Mouse (Mus musculus) midbrain, embryonic 15.5 days (tissue): ENCODE results near the gene Rtn4r. TPM values are rescaled to one million over a fixed set of nuclear protein-coding genes. Genes with fewer than 3 reads are reported as not detected.
A peak's percentile ranks its signal among the peaks of the same experiment; 100 is the strongest.

Experiments used
- ATAC-seq: fragments of 200-750 bp; cut with Nextera tagmentation; replicated peaks from 2 replicates; pipeline ENCODE4 v1.8.0; 2017; ENCODE audit warnings: moderate TSS enrichment
- H3K27ac ChIP-seq: fragments of 300-500 bp; sonication (generic); 2 replicates; pipeline ENCODE4 v1.5.1; 2015; ENCODE audit warnings: mild to moderate bottlenecking, inconsistent platforms
- H3K27me3 ChIP-seq: fragments of 300-500 bp; sonication (generic); replicated peaks from 2 replicates; pipeline ENCODE4 v1.6.1; 2015; ENCODE audit warnings: inconsistent platforms
- H3K36me3 ChIP-seq: fragments of 300-500 bp; sonication (generic); replicated peaks from 2 replicates; pipeline ENCODE4 v1.6.1; 2015; ENCODE audit warnings: inconsistent platforms
- H3K4me1 ChIP-seq: fragments of 300-500 bp; sonication (generic); 2 replicates; pipeline ENCODE4 v1.6.1; 2015; ENCODE audit warnings: inconsistent platforms
- H3K4me2 ChIP-seq: fragments of 300-500 bp; sonication (generic); 2 replicates; pipeline ENCODE4 v1.6.1; 2015; ENCODE audit warnings: inconsistent platforms, mild to moderate bottlenecking, moderate library complexity
- H3K4me3 ChIP-seq: fragments of 300-500 bp; sonication (generic); 2 replicates; pipeline ENCODE4 v1.5.1; 2015; ENCODE audit warnings: mild to moderate bottlenecking, inconsistent platforms
- H3K9ac ChIP-seq: fragments of 300-500 bp; sonication (generic); 2 replicates; pipeline ENCODE4 v1.6.1; 2015; ENCODE audit warnings: mild to moderate bottlenecking, inconsistent platforms
- H3K9me3 ChIP-seq: fragments of 300-500 bp; sonication (generic); 2 replicates; pipeline ENCODE4 v1.6.1; 2016; ENCODE audit warnings: inconsistent platforms
- WGBS: fragments of 180-500 bp; shearing (Covaris S2); methylation state at CpG from one replicate; pipeline ENCODE4 v1.1.7; 2015; ENCODE audit warnings: mixed read lengths; 5-methylcytosine and 5-hydroxymethylcytosine counted together
- polyA plus RNA-seq: library from polyadenylated mRNA; unstranded; fragments of >200 nt; fragmentation: Nextera tagmentation; extraction: Ambion mirVana; gene quantifications from 2 replicates; pipeline ENCODE4 v1.2.1, GENCODE M21; 2015

The Rtn4r gene
- polyA plus RNA-seq, 1 experiment from 2014 or later: 25.0 TPM

DNA sequence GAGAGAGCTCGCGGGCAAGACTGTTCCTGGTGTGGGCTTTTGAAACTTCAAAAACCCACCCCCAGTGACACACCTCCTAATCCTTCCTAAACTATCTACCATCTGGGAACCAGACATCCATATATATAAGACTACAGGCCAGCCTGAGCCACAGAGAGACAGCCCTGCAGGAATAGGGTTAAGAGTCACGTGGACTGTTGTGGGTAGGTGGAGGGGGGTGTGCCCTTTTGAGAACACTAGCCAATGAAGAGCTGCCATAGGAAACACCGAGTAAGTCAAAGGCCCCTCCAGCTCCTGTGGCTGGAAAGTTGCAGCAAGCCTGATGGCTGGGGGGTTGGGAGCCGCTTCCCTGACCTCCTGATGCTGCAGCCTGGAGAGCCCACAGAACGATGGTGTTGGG is 23.6 kb upstream of the Rtn4r start:
- WGBS: 46% methylated on average over 6 of the region's 6 CpGs
- Histone ChIP-seq H3K27me3 (no peaks in the 10 kb centered on the region), H3K9ac (no peak overlapping the region), H3K36me3 (no peaks in the 10 kb centered on the region), H3K4me3 (no peak overlapping the region), H3K4me2 (no peak overlapping the region), H3K27ac (no peak overlapping the region), H3K9me3 (no peaks in the 10 kb centered on the region), H3K4me1 (no peaks in the 10 kb centered on the region)
- no peak for ATAC-seq

DNA sequence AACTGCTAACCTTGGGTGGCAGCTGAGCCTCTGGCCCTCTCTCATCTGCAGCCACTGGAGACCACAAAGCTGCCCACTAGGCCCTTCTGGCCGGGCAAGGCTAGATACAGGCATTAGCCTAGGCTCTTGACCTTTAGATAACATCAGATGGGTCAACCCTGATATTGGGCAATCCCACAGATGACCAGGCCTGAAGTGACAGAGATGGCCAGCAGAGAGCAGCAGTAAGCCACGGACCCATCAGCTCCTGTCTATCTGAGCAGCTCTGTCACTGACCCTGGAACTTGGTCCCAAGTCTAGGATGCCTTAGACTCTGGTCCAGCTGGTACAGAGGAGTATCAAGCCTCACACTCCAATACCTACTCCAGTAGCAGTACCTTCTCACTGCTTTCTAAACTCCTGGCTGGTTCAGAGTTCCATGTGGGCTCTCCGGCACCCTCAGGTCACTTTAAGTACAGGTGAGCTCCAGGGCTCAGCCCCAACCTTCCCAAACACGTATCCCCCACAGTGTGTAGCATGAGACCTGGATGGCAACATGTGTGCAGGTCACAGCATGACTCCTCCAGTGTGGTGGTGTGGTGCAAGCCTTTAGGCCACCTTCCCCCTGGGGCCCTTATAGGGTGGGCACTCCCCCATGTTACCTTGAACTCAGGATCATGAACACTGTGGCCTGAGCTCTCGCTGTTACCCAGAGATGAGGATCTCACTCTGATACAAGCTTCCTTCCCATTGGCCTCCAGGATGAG is 19.0 kb upstream of the Rtn4r start:
- H3K36me3 ChIP-seq: no peaks in the 10 kb centered on the region
- H3K4me1 ChIP-seq: no peaks in the 10 kb centered on the region
- no peak overlapping the region for H3K4me2 ChIP-seq
- ATAC-seq: peak; percentile 74
- no peaks in the 10 kb centered on the region for H3K27me3 ChIP-seq
- 56% methylated on average over 5 of the region's 5 CpGs for WGBS
- no peak overlapping the region for H3K9ac ChIP-seq
- no peaks in the 10 kb centered on the region for H3K9me3 ChIP-seq
- H3K27ac ChIP-seq: no peak overlapping the region
- no peak overlapping the region for H3K4me3 ChIP-seq

DNA sequence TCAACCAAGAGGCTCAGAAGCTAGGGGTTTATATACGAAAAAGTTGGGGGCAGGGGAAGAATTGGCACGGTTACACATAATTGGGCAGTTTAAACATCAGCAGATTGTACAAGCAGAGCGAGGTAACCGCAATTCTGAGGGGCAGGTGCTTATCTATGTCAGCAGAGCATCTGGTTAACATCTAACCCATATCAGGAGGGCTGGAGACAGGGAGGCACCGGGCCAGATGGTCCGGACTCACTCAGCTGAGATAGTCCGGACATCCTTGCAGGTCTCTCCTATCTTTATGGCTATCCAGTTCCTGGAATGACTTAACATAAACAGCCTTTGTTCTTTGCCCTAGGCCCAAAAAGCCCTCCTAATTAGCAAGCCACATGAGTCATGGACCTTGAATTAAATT is 16.4 kb upstream of the Rtn4r start:
- no peak overlapping the region for H3K9ac ChIP-seq
- 88% methylated on average over 7 of the region's 7 CpGs for WGBS
- H3K9me3 ChIP-seq: no peaks in the 10 kb centered on the region
- H3K4me3 ChIP-seq: no peak overlapping the region
- no peak overlapping the region for H3K4me2 ChIP-seq
- H3K27ac ChIP-seq: no peak overlapping the region
- ATAC-seq: no peak
- H3K27me3 ChIP-seq: no peaks in the 10 kb centered on the region
- H3K36me3 ChIP-seq: no peaks in the 10 kb centered on the region
- H3K4me1 ChIP-seq: no peaks in the 10 kb centered on the region

DNA sequence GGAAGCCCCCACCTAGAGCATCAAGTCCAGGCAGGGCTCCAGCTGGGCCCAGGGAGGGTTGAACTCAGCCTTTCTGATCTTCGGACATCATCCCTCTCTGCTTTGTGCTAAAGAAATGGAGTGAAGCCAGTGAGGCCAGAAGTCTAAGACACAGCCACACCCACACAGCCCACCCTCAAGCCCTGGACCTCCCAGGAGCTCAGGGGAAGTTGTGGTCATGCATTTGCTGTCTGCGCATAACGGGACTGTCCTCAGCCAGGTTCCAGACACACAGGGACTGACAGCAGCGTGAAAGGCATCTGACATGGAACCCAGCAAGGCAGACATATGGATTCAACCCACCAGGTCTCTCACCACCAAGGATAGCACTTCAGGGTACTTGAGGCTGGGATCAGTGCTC is 11.0 kb upstream of the Rtn4r start:
- Histone ChIP-seq H3K9me3 (no peaks in the 10 kb centered on the region), H3K4me2 (no peak overlapping the region), H3K4me3 (no peak overlapping the region), H3K9ac (no peak overlapping the region), H3K36me3 (no peaks in the 10 kb centered on the region), H3K27me3 (no peaks in the 10 kb centered on the region), H3K27ac (no peak overlapping the region), H3K4me1 (peaks cover 4% of the 10 kb centered on the region; the same call in 1 of the 2 replicates)
- 67% methylated on average over 4 of the region's 4 CpGs for WGBS
- ATAC-seq: no peak

DNA sequence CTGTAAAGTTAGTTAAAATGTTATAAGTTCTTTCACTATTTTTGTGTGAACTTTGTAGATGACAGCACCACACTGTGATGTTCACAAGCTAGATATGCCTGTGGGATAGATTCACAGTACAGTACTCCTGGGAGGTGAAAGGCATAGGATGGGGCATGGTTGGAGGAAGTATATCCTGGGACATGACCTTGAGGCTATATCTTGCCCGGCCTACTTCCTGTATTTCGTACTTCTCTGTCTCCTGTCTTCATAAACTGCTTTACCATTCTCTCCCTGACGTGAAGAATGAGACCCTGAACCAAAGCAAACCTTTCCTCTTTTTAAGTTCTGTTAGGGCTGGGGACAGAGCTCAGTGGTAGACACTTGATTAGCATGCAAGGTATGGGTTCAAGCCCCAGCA is 9.2 kb upstream of the Rtn4r start:
- Histone ChIP-seq H3K27ac (no peak overlapping the region), H3K9ac (no peak overlapping the region), H3K4me2 (no peak overlapping the region), H3K27me3 (no peaks in the 10 kb centered on the region), H3K4me1 (peaks cover 4% of the 10 kb centered on the region; the same call in 1 of the 2 replicates), H3K36me3 (no peaks in the 10 kb centered on the region), H3K4me3 (no peak overlapping the region), H3K9me3 (no peaks in the 10 kb centered on the region)
- 76% methylated on average over 3 of the region's 3 CpGs for WGBS
- no peak for ATAC-seq

DNA sequence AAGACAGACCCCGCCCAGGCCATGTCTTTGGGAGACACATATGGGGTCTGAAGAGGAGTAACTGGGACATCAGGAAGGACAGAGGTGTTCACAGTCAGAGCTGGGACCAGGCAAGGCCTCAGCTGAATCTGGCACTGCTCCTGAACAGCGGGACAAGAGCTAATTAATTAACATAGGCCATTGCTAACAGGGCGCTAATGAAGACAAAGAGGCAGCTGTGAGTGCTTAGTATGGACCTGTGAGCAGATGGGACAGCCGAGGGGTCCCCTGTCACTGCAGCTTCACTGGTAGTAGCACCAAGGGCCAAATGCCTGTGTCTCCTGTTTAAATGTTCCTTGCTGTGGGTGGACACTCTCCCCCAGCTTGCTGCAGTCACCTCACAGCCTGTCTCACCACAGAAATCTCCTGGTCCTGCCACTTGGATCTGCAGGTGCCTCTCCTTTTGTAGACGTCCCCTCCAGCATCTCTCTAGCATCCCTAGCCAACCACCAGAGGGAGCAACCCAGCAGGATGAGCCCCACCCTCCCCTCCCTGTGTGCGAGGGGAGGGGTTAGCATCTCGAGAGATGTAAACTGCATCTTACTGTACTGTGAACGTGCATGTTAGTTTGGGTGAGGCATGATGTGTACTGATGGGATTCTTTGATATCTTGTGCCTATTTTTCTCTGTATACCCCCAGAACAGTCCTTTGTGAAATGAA is 8.3 kb upstream of the Rtn4r start:
- H3K4me2 ChIP-seq: no peak overlapping the region
- H3K27ac ChIP-seq: no peak overlapping the region
- no peaks in the 10 kb centered on the region for H3K9me3 ChIP-seq
- H3K9ac ChIP-seq: no peak overlapping the region
- ATAC-seq: peak; percentile 73
- 18% methylated on average over 8 of the region's 8 CpGs for WGBS
- H3K4me3 ChIP-seq: no peak overlapping the region
- H3K36me3 ChIP-seq: no peaks in the 10 kb centered on the region
- H3K27me3 ChIP-seq: no peaks in the 10 kb centered on the region
- H3K4me1 ChIP-seq: peaks cover 4% of the 10 kb centered on the region; the same call in 1 of the 2 replicates

DNA sequence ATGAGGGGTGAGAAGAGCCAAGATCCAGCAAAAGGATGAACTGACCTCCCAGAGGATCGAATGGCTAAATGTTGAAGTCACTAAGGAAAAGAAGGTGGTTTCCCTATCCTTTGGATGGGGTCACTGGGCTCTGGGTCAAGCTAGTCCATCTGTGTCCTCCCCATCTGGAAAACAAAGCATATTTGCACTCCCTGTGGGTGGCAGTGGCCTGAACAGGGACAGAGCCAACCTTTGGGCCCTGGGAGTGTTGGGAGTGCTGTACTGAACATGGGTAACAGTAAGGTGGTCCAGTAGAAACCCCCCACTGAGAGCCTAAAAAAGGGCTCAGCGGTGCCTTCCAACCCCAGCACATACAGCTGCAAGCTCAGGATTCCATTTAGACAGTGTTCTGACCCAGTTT is 4.7 kb upstream of the Rtn4r start:
- Histone ChIP-seq H3K4me3 (no peak overlapping the region), H3K36me3 (no peaks in the 10 kb centered on the region), H3K27me3 (peaks cover 7% of the 10 kb centered on the region; the same call in 1 of the 2 replicates), H3K9me3 (no peaks in the 10 kb centered on the region), H3K27ac (no peak overlapping the region), H3K4me2 (no peak overlapping the region), H3K4me1 (peaks cover 12% of the 10 kb centered on the region), H3K9ac (no peak overlapping the region)
- 63% methylated on average over 2 of the region's 2 CpGs for WGBS
- no peak for ATAC-seq

DNA sequence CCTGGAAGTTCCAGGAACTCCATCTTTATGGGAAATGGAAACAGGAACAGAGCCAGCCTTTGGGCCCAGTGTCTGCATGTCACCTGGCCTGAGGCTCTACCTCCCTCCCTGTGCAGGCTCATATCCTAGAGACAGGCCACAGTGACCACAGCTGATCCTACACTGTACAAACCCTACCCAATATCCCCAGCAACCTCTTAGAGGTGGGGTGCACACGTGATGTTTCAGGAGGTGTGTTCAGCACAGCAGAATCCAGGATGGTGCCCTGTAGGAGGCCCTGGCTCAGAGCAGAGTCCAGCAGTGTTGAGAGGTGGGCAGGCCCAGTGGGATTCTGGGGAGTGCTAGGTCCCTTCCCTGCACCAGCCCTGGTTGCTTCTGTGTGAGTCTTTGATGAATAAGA is 4.0 kb upstream of the Rtn4r start:
- H3K27ac ChIP-seq: no peak overlapping the region
- H3K4me1 ChIP-seq: peaks cover 17% of the 10 kb centered on the region
- ATAC-seq: no peak
- no peak overlapping the region for H3K4me3 ChIP-seq
- WGBS: 48% methylated on average over 1 of the region's 1 CpGs
- H3K4me2 ChIP-seq: no peak overlapping the region
- peaks cover 7% of the 10 kb centered on the region; the same call in 1 of the 2 replicates for H3K27me3 ChIP-seq
- no peaks in the 10 kb centered on the region for H3K9me3 ChIP-seq
- no peak overlapping the region for H3K9ac ChIP-seq
- H3K36me3 ChIP-seq: no peaks in the 10 kb centered on the region

DNA sequence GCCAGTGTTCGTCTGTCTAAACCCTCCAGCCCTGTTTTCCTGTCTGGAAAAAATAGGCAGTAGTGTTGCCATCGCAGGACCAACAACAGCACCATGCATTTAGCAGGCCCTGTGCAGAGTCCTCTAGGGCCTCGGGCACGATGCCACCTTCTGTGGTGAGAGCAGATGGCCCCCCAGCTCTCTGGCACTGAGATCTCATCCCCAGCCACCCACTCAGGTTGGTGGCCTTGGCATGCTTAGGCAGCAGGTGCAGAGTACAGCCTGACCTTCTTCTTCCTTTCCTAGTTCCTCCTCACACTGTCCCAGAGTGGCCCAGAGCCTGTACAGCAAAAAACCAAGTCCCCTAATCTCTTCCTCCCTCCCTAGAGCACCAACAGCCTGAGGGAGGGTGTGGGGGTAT is 3.4 kb upstream of the Rtn4r start:
- Histone ChIP-seq H3K9me3 (no peaks in the 10 kb centered on the region), H3K4me3 (no peak overlapping the region), H3K4me2 (no peak overlapping the region), H3K36me3 (no peaks in the 10 kb centered on the region), H3K27ac (no peak overlapping the region), H3K27me3 (peaks cover 7% of the 10 kb centered on the region; the same call in 1 of the 2 replicates), H3K9ac (no peak overlapping the region), H3K4me1 (peaks cover 23% of the 10 kb centered on the region)
- no peak for ATAC-seq
- 76% methylated on average over 4 of the region's 4 CpGs for WGBS

DNA sequence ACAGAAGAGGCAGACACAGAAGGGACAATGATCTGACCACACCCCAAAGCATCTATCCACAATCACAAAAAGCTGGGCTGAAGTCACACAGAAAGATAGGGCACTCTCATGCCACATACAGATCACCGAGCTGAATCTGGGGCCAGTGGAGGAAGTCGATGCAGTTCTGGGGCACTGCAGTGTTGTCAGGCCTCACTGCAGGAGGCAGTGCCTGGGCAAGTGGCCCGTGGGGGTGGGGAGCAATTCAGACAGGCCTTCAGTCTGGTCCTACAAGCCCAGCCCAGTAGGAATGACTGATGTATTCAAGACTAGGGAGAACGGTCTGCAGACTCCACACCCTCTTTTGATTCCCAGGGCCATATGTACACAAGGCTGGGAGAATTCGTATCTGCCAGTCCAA is 2.8 kb upstream of the Rtn4r start:
- WGBS: 35% methylated on average over 5 of the region's 5 CpGs
- peaks cover 24% of the 10 kb centered on the region for H3K4me1 ChIP-seq
- no peak overlapping the region for H3K27ac ChIP-seq
- H3K27me3 ChIP-seq: peaks cover 7% of the 10 kb centered on the region; the same call in 1 of the 2 replicates
- H3K9me3 ChIP-seq: no peaks in the 10 kb centered on the region
- no peak for ATAC-seq
- no peaks in the 10 kb centered on the region for H3K36me3 ChIP-seq
- no peak overlapping the region for H3K4me3 ChIP-seq
- H3K9ac ChIP-seq: no peak overlapping the region
- no peak overlapping the region for H3K4me2 ChIP-seq

DNA sequence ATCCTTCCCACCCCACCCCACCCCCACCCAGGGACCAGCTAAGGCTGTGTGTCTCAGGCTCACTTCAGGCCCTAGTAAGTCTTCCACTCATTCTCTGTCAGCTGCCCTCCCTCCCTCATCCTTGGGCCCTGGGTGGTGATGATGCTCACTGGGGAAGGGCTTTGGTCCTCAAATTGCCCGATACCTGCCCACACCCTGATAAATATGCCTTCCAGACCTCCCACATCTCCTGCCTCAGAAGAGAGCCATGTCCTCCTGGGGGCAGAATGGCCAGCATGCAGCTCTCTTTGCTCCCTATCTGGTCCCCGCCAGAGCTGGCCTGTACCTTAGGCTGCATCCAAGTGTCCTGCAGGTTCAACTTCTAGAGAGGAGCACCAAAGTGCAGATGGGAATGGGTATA is 2.3 kb upstream of the Rtn4r start:
- Histone ChIP-seq H3K36me3 (no peaks in the 10 kb centered on the region), H3K4me3 (no peak overlapping the region), H3K9ac (no peak overlapping the region), H3K4me1 (peaks cover 27% of the 10 kb centered on the region), H3K9me3 (no peaks in the 10 kb centered on the region), H3K27me3 (peaks cover 7% of the 10 kb centered on the region; the same call in 1 of the 2 replicates), H3K27ac (no peak overlapping the region), H3K4me2 (no peak overlapping the region)
- WGBS: 80% methylated on average over 2 of the region's 2 CpGs
- no peak for ATAC-seq

DNA sequence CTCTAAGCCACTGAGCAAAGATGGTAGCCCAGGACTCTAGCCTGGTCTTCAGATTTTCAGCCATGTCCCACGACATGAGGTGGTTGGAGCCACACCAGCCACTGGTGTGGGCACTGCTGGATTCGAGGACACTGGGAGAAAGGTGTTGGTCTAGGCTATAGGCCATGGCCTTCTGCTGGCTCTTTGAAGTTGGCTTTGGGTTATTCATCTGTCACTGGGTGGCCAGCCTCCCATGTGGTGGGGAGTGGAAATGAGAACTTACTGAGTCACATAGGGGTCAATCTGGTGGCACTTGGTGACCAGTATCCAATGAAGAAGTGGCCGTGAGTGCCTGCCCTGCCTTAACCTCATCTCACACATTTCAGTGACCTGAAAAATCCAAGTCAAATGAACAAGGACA is 1.2 kb upstream of the Rtn4r start:
- H3K36me3 ChIP-seq: no peaks in the 10 kb centered on the region
- no peak overlapping the region for H3K9ac ChIP-seq
- no peaks in the 10 kb centered on the region for H3K9me3 ChIP-seq
- no peak overlapping the region for H3K4me3 ChIP-seq
- peaks cover 7% of the 10 kb centered on the region; the same call in 1 of the 2 replicates for H3K27me3 ChIP-seq
- H3K27ac ChIP-seq: no peak overlapping the region
- 81% methylated on average over 3 of the region's 3 CpGs for WGBS
- H3K4me1 ChIP-seq: peaks cover 38% of the 10 kb centered on the region
- peak overlapping the region; percentile 77; the same call in 1 of the 2 replicates for H3K4me2 ChIP-seq
- no peak for ATAC-seq
